ENCODE assay signal across 11 mouse cellular contexts in the genomic region with DNA sequence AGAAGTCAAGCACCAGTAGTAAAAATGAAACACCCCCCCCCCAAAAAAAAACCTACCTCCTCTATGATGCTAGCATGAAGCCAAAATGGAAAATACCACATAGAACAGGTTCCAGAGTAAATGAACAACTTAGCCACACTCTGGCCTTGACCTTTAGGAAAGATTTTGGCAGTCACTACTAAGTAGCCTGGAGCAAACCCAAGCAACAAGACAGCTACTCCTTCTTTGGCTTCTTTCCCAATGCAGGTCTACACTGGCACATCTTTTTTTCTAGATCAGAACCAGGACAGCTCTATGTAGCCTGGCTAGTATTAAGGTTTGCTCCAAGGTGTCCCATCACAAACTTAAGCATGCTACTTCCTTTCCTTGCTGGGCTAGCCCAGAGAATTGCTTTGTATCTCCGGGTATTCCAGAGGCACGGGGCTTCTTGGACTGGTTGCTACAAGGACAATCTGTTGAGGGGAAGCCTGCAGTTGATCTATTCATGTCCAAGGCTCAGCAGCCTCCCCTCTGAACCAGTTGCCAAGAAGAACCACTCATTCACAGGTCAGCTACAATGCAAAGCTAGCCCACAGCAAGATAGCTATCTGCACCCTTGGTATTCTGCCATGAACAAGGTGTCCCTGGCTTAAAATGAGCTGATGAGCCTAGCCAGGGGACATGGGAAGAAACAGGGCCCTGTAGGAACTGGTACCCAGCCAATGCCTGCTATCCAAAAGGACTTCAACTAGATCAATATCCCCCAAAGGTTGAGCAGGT.
A peak's percentile ranks its signal among the peaks of the same experiment; 100 is the strongest.
DNase-seq lines count a peak whose midpoint lies in the region; ATAC-seq and TF ChIP-seq lines count a peak whose summit lies in the region.
"Had no signal": no experiment of that assay in that cellular context is flagged by ENCODE, and none has a peak within 500 bp of the region (broad histone marks: within the 10 kb centered on the region; RNA-seq: fewer than 3 reads in every experiment).

No protein-coding gene starts in this region.

- H3K27me3 ChIP-seq in lung, postnatal 0 days (replicated peaks; ENCODE audit: insufficient read depth, low read length) = no peaks in the 10 kb centered on the region
- H3K27me3 ChIP-seq in neural tube, embryonic 15.5 days (replicated peaks) = no peaks in the 10 kb centered on the region
- H3K27me3 ChIP-seq: embryonic facial prominence, embryonic 12.5 days had no signal

- no peak for TF ChIP-seq POLR2A in lung, adult 2 months (IDR thresholded peaks at IDR 0.05; ENCODE audit: borderline replicate concordance, extremely low read depth, low read depth, low read length)

- no peak overlapping the region for H3K9ac ChIP-seq in lung, postnatal 0 days (replicated peaks; ENCODE audit: low read depth)
- no peak overlapping the region for H3K9ac ChIP-seq in neural tube, embryonic 15.5 days (replicated peaks)
- H3K9ac ChIP-seq: embryonic facial prominence, embryonic 12.5 days had no signal

- H3K4me1 ChIP-seq in lung, adult 2 months (ENCODE audit: control insufficient read depth, insufficient read depth, low read length) = peaks cover 6% of the 10 kb centered on the region; the same call in 1 of the 2 replicates
- H3K4me1 ChIP-seq in lung, postnatal 0 days (ENCODE audit: insufficient read depth, low read depth, low read length) = no peaks in the 10 kb centered on the region; the same call in 1 of the 2 replicates
- H3K4me1 ChIP-seq in neural tube, embryonic 15.5 days = no peaks in the 10 kb centered on the region
- H3K4me1 ChIP-seq: embryonic facial prominence, embryonic 12.5 days had no signal

- ATAC-seq in cerebellum, adult (ENCODE audit: insufficient number of reproducible peaks, low FRiP score, low TSS enrichment) = peak; percentile 26; the same call in 1 of the 2 replicates
- ATAC-seq in lung, postnatal 0 days = no peak
- 0 out of 2 replicates have a peak, but pooled peaks have one; percentile 10 for ATAC-seq in megakaryocyte-erythroid progenitor cell, adult 5-6 weeks (replicated peaks; ENCODE audit: low FRiP score, low TSS enrichment, poor library complexity, severe bottlenecking)
- no peak for ATAC-seq in neural tube, embryonic 15.5 days (ENCODE audit: low FRiP score)

- WGBS in lung, adult 2 months = 66% methylated on average over 2 of the region's 2 CpGs
- 80% methylated on average over 2 of the region's 2 CpGs for WGBS in lung, postnatal 0 days
- WGBS in neural tube, embryonic 15.5 days = 90% methylated on average over 2 of the region's 2 CpGs

- 0 out of 2 replicates have a peak, but pooled peaks cover 6% of the 10 kb centered on the region for H3K36me3 ChIP-seq in lung, postnatal 0 days (ENCODE audit: insufficient read depth, low read length)
- no peaks in the 10 kb centered on the region for H3K36me3 ChIP-seq in neural tube, embryonic 15.5 days

- no peak for DNase-seq in cerebellum, adult 8-10 months
- peak; percentile 3 for DNase-seq in lung, adult 2 months
- DNase-seq in lung, postnatal 0 days (ENCODE audit: low spot score) = no peak
- DNase-seq in cerebellum, postnatal 10 days = peak; percentile 57 to 67
- no peak for DNase-seq in layer of hippocampus, adult 2 months (ENCODE audit: low spot score in 2 of 2)
- DNase-seq: thymus, postnatal 14 days had no signal

- no peak overlapping the region for H3K27ac ChIP-seq in lung, postnatal 0 days (ENCODE audit: low read length)
- H3K27ac ChIP-seq in layer of hippocampus, adult 2 months = no peak overlapping the region
- no peak overlapping the region for H3K27ac ChIP-seq in neural tube, embryonic 15.5 days (replicated peaks)
- H3K27ac ChIP-seq: embryonic facial prominence, embryonic 12.5 days; macrophage had no signal

- H3K9me3 ChIP-seq in lung, postnatal 0 days (ENCODE audit: low read length) = no peaks in the 10 kb centered on the region
- no peaks in the 10 kb centered on the region for H3K9me3 ChIP-seq in neural tube, embryonic 15.5 days (replicated peaks)
- H3K9me3 ChIP-seq: embryonic facial prominence, embryonic 12.5 days had no signal

- no peak overlapping the region for H3K4me3 ChIP-seq in lung, adult 2 months (replicated peaks; ENCODE audit: extremely low read depth, low read depth, low read length)
- H3K4me3 ChIP-seq in lung, postnatal 0 days (ENCODE audit: low read depth, low read length) = no peak overlapping the region
- H3K4me3 ChIP-seq in layer of hippocampus, adult 2 months = no peak overlapping the region
- H3K4me3 ChIP-seq in neural tube, embryonic 15.5 days (replicated peaks) = no peak overlapping the region
- H3K4me3 ChIP-seq: embryonic facial prominence, embryonic 12.5 days had no signal

- no peak for TF ChIP-seq CTCF in lung, adult 2 months (IDR thresholded peaks at IDR 0.05; ENCODE audit: insufficient read depth, low read length)
- no peak for TF ChIP-seq CTCF in lung, postnatal 0 days (IDR thresholded peaks at IDR 0.05)
- TF ChIP-seq CTCF in layer of hippocampus, adult 2 months (conservative IDR thresholded peaks at IDR 0.05) = no peak

- no peak for TF ChIP-seq EP300 in lung, postnatal 0 days (IDR thresholded peaks at IDR 0.05)

- H3K4me2 ChIP-seq in lung, postnatal 0 days (replicated peaks; ENCODE audit: low read depth, low read length) = no peak overlapping the region
- no peak overlapping the region for H3K4me2 ChIP-seq in neural tube, embryonic 15.5 days
- H3K4me2 ChIP-seq: embryonic facial prominence, embryonic 12.5 days had no signal

Comparison
In these comparisons a context has a peak if more than half of its experiments do, and no peak if none do; other contexts are left out.
1. DNase-seq: peak in lung, adult 2 months (single experiment) and cerebellum, postnatal 10 days (2 of 2); none in cerebellum, adult 8-10 months (single experiment), lung, postnatal 0 days (single experiment) and layer of hippocampus, adult 2 months (0 of 2).
2. ATAC-seq: peak in cerebellum, adult (single experiment) and megakaryocyte-erythroid progenitor cell, adult 5-6 weeks (single experiment); none in lung, postnatal 0 days (single experiment) and neural tube, embryonic 15.5 days (single experiment).